Mouse (Mus musculus) myocyte (in vitro differentiated cells): ENCODE data around the gene Arpin. TPM values are rescaled to one million over a fixed set of nuclear protein-coding genes. Genes with fewer than 3 reads are reported as not detected.

Experiments
- H3K27me3 ChIP-seq: one replicate; pipeline ENCODE4 v1.6.1; 2011; ENCODE audit not compliant: control insufficient read depth, insufficient read depth, insufficient read length
- H3K36me3 ChIP-seq: one replicate; pipeline ENCODE4 v1.6.1; 2011; ENCODE audit not compliant: control insufficient read depth, insufficient read depth
- H3K4me2 ChIP-seq: one replicate; pipeline ENCODE4 v1.6.1; 2011; ENCODE audit warnings: low read depth, control low read depth
- H3K4me3 ChIP-seq: one replicate; pipeline ENCODE4 v1.5.1; 2011; ENCODE audit warnings: mild to moderate bottlenecking, control low read depth, moderate library complexity
- H3K79me2 ChIP-seq: one replicate; pipeline ENCODE4 v1.6.1; 2011; ENCODE audit not compliant: control insufficient read depth, insufficient read depth
- H3ac ChIP-seq: one replicate; pipeline ENCODE4 v1.6.1; 2011; ENCODE audit not compliant: control insufficient read depth, insufficient read length
- CEBPB ChIP-seq: IDR thresholded peaks from 2 replicates; pipeline ENCODE4 v1.6.1; 2011; ENCODE audit warnings: mild to moderate bottlenecking, moderate library complexity; ENCODE audit not compliant: poor library complexity, insufficient read depth, severe bottlenecking
- E2F4 ChIP-seq: IDR thresholded peaks from one replicate; pipeline ENCODE4 v1.6.1; 2011; ENCODE audit warnings: mild to moderate bottlenecking, control low read depth, moderate library complexity; ENCODE audit not compliant: insufficient read depth
- MAX ChIP-seq: IDR thresholded peaks from one replicate; pipeline ENCODE4 v1.6.1; 2011; ENCODE audit warnings: low read depth, mild to moderate bottlenecking, control low read depth
- MYOD1 ChIP-seq, 3 experiments: IDR thresholded peaks; one replicate each; pipeline ENCODE4 v1.6.1; 2011; ENCODE audit warnings: control low read depth in 2 of 3, low read depth in 2 of 3, mild to moderate bottlenecking in 2 of 3, moderate library complexity in 1 of 3; ENCODE audit not compliant: insufficient read length in 2 of 3, control insufficient read depth in 1 of 3
- MYOG ChIP-seq, 3 experiments: IDR thresholded peaks; one replicate each; pipeline ENCODE4 v1.6.1; 2011; ENCODE audit warnings: control low read depth in 2 of 3, low read depth in 2 of 3, mild to moderate bottlenecking in 2 of 3; ENCODE audit not compliant: insufficient read length in 2 of 3, control insufficient read depth in 1 of 3, insufficient read depth in 1 of 3
- POLR2A ChIP-seq: IDR thresholded peaks from one replicate; pipeline ENCODE4 v1.6.1; 2011; ENCODE audit warnings: low read depth, mild to moderate bottlenecking, control low read depth, moderate library complexity; ENCODE audit not compliant: insufficient read length
- POLR2AphosphoS2 ChIP-seq: IDR thresholded peaks from one replicate; pipeline ENCODE4 v1.6.1; 2011; ENCODE audit warnings: low read depth, control low read depth; ENCODE audit not compliant: insufficient read length
- REST ChIP-seq: IDR thresholded peaks from one replicate; pipeline ENCODE4 v1.6.1; 2011; ENCODE audit warnings: mild to moderate bottlenecking, control low read depth, moderate library complexity; ENCODE audit not compliant: insufficient read depth, insufficient read length
- SRF ChIP-seq: IDR thresholded peaks from one replicate; pipeline ENCODE4 v1.6.1; 2011; ENCODE audit warnings: low read depth; ENCODE audit not compliant: control insufficient read depth, insufficient read length
- TCF12 ChIP-seq: IDR thresholded peaks from one replicate; pipeline ENCODE4 v1.6.1; 2011; ENCODE audit warnings: mild to moderate bottlenecking, control low read depth; ENCODE audit not compliant: poor library complexity, insufficient read depth, severe bottlenecking
- TCF3 ChIP-seq: IDR thresholded peaks from one replicate; pipeline ENCODE4 v1.6.1; 2011; ENCODE audit warnings: low read depth, control low read depth; ENCODE audit not compliant: insufficient read length
- USF1 ChIP-seq: IDR thresholded peaks from one replicate; pipeline ENCODE4 v1.6.1; 2011; ENCODE audit warnings: low read depth, mild to moderate bottlenecking, control low read depth, moderate library complexity
- polyA plus RNA-seq: library from polyadenylated mRNA; unstranded; fragments of >200 nt; fragmentation: generic; extraction: Trizol; gene quantifications from one replicate; pipeline ENCODE4 v1.2.1, GENCODE M21; 2012; ENCODE audit warnings: missing spikeins

Gene Arpin
- polyA plus RNA-seq, 1 experiment: 15.1 TPM

DNA sequence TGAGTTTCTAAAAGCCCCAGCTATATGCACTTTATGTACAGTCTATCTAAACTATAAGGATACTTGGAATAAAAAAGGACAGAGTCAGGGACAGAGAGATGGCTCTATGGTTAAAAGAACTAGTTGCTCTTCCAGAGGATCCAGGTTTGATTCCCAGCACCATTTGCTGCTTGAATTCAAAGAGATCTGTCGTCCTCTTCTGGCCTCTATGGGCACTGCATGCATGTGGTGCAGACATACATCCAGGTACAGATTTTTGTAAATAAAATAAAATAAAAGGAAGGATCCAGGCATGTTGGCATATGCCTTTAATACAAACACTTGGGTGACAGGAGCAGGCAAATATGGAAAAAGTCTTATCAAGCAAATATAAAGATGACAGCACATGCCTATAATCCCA is 26.4 kb upstream of the Arpin start:
- H3K79me2 ChIP-seq: no peaks in the 10 kb centered on the region
- H3K36me3 ChIP-seq: no peaks in the 10 kb centered on the region
- H3K4me3 ChIP-seq: no peak overlapping the region
- H3K27me3 ChIP-seq: peaks cover 7% of the 10 kb centered on the region
- no peak for TF ChIP-seq MYOG (IDR thresholded peaks at IDR 0.05; ENCODE audit: control insufficient read depth in 1 of 3, insufficient read depth in 1 of 3, insufficient read length in 2 of 3, low read depth in 2 of 3)
- no peak for TF ChIP-seq TCF3
- TF ChIP-seq SRF: no peak
- TF ChIP-seq MYOD1 (IDR thresholded peaks at IDR 0.05; ENCODE audit: control insufficient read depth in 1 of 3, insufficient read length in 2 of 3, low read depth in 2 of 3): no peak
- no peak for TF ChIP-seq MAX
- no peak for TF ChIP-seq E2F4
- TF ChIP-seq CEBPB: no peak
- TF ChIP-seq POLR2AphosphoS2: no peak
- TF ChIP-seq REST: no peak
- no peak for TF ChIP-seq USF1
- H3K4me2 ChIP-seq: no peak overlapping the region
- H3ac ChIP-seq: no peak overlapping the region

DNA sequence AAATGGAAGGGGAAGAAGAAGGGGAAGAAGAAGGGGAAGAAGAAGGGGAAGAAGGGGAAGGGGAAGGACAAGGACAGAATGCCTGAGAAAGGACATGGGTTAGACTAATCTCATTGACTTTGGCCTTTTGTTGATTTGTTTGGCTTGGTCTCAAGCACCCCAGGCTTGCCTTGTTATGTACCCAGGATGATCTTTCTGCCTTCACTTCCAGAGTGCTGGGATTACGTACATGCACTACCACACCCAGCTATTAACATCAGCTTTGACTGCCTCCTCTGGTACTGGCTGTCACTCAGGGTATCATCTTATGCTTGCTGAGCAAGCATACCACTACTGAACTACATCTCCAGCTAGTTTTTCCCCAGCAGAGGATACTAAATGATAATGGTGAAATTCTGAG is 21.0 kb upstream of the Arpin start:
- no peaks in the 10 kb centered on the region for H3K27me3 ChIP-seq
- no peak overlapping the region for H3ac ChIP-seq
- TF ChIP-seq REST: no peak
- TF ChIP-seq SRF: no peak
- TF ChIP-seq POLR2AphosphoS2: no peak
- no peak for TF ChIP-seq CEBPB
- no peak for TF ChIP-seq TCF12
- TF ChIP-seq MYOG (IDR thresholded peaks at IDR 0.05; ENCODE audit: control insufficient read depth in 1 of 3, insufficient read depth in 1 of 3, insufficient read length in 2 of 3, low read depth in 2 of 3): no peak
- TF ChIP-seq USF1: no peak
- TF ChIP-seq POLR2A: no peak
- no peak for TF ChIP-seq MYOD1 (IDR thresholded peaks at IDR 0.05; ENCODE audit: control insufficient read depth in 1 of 3, insufficient read length in 2 of 3, low read depth in 2 of 3)
- TF ChIP-seq TCF3: no peak
- TF ChIP-seq E2F4: no peak
- no peak for TF ChIP-seq MAX
- no peaks in the 10 kb centered on the region for H3K36me3 ChIP-seq
- H3K79me2 ChIP-seq: no peaks in the 10 kb centered on the region
- H3K4me3 ChIP-seq: no peak overlapping the region
- H3K4me2 ChIP-seq: no peak overlapping the region

DNA sequence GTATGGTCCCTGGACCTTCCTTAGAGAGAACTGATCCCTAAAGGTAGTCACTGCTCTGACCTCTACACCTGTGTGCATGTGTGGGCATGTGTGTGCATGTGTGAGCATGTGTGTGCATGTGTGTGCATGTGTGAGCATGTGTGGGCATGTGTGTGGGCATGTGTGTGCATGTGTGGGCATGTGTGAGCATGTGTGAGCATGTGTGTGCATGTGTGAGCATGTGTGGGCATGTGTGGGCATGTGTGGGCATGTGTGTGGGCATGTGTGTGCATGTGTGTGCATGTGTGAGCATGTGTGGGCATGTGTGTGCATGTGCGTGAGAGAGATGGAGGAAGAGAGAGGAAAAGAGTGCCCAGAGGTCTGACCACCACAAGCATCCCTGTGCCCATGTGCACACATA is 19.7 kb upstream of the Arpin start:
- Histone ChIP-seq H3K27me3 (no peaks in the 10 kb centered on the region), H3K36me3 (no peaks in the 10 kb centered on the region), H3K79me2 (no peaks in the 10 kb centered on the region), H3K4me2 (no peak overlapping the region), H3ac (no peak overlapping the region), H3K4me3 (no peak overlapping the region)
- TF ChIP-seq E2F4: no peak
- no peak for TF ChIP-seq MYOD1 (IDR thresholded peaks at IDR 0.05; ENCODE audit: control insufficient read depth in 1 of 3, insufficient read length in 2 of 3, low read depth in 2 of 3)
- no peak for TF ChIP-seq CEBPB
- TF ChIP-seq POLR2A: no peak

DNA sequence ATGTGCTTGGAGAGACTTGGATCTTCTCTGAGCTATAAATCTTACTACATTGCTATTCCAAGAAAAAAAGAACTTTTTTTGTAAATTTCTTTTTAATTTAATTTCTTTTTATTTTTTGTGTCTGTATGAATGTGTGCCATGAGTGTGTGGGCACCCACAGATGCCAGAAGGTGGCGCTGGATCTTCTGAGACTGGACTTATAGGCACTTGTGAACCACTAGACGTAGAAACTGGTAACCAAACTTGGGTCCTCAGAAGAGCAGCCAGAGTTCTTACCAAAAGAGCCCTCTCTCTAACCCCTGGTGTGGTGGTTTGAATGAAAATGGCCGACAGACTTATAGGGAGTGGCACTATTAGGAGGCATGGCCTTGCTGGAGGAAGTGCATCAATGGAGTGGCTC is 15.9 kb upstream of the Arpin start:
- Histone ChIP-seq H3K79me2 (no peaks in the 10 kb centered on the region), H3K4me3 (no peak overlapping the region), H3K4me2 (no peak overlapping the region), H3K36me3 (no peaks in the 10 kb centered on the region), H3ac (no peak overlapping the region), H3K27me3 (peaks cover 7% of the 10 kb centered on the region)
- no peak for TF ChIP-seq TCF3
- no peak for TF ChIP-seq MYOG (IDR thresholded peaks at IDR 0.05; ENCODE audit: control insufficient read depth in 1 of 3, insufficient read depth in 1 of 3, insufficient read length in 2 of 3, low read depth in 2 of 3)
- TF ChIP-seq MAX: no peak
- no peak for TF ChIP-seq POLR2A
- TF ChIP-seq TCF12: no peak
- TF ChIP-seq USF1: no peak
- TF ChIP-seq SRF: no peak
- no peak for TF ChIP-seq E2F4

DNA sequence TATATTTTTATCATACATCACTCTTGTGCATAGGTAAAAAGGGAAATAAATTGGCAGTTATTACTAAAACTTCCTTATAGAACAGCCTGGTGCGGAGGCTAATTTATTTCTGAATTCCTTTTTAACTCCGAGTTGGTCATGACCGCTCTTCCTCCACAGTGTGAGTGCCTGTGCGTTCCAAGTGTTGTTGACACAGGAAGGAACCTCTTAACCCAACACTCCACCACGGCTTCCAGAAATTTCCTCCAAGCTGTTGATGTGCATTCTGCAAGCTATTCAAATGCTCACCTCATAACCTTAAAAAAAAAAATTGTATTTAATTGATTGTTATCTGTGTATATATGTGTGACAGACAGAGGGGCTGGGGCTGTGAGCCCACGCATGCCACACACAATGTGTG is 15.1 kb upstream of the Arpin start:
- TF ChIP-seq SRF (no peak), MYOG (IDR thresholded peaks at IDR 0.05; ENCODE audit: control insufficient read depth in 1 of 3, insufficient read depth in 1 of 3, insufficient read length in 2 of 3, low read depth in 2 of 3) (no peak), CEBPB (no peak)
- Histone ChIP-seq H3K4me2 (no peak overlapping the region), H3K27me3 (peaks cover 7% of the 10 kb centered on the region), H3ac (no peak overlapping the region), H3K36me3 (no peaks in the 10 kb centered on the region), H3K4me3 (no peak overlapping the region), H3K79me2 (no peaks in the 10 kb centered on the region)
